In the genomic region with DNA sequence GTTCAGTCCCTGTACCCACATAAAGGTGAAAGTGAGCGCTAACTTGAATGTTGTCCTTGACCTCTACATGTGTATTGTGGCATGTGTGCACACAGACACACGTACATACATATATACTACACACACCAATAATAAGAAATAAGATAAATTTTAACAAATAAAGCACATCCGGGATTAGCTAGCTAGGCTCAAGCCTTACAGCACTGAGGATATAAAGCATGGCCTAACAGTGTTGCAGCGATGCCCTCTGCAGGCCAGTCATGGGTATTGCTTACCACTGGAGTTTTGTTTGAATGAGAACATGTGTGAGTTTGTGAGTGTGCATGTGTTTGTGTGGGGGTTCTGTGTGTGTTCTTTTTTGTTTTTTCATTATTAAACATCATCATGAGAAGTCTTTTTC, we compare ENCODE assay signal across 8 mouse cellular contexts. TPM values are rescaled to one million over a fixed set of nuclear protein-coding genes. Genes with fewer than 3 reads are reported as not detected.
DNase-seq lines count a peak whose midpoint lies in the region; ATAC-seq and TF ChIP-seq lines count a peak whose summit lies in the region.
"Had no signal": no experiment of that assay in that cellular context is flagged by ENCODE, and none has a peak within 500 bp of the region (broad histone marks: within the 10 kb centered on the region; RNA-seq: fewer than 3 reads in every experiment).

No protein-coding gene starts in this region.

- no peak overlapping the region for H3K27ac ChIP-seq in MEL (ENCODE audit: control insufficient read depth, low read depth, low read length)

- H3K9me3 ChIP-seq in MEL (replicated peaks; ENCODE audit: insufficient read depth, low read length): no peaks in the 10 kb centered on the region

- TF ChIP-seq EP300 in MEL (IDR thresholded peaks at IDR 0.05; ENCODE audit: low read depth in 1 of 2, low read length in 2 of 2): no peak

- H3K9ac ChIP-seq in MEL (ENCODE audit: control insufficient read depth, low read depth, low read length, poor library complexity, severe bottlenecking): no peak overlapping the region

- peaks cover 3 to 7% of the 10 kb centered on the region in 2 experiments for H3K4me1 ChIP-seq in MEL (ENCODE audit: control insufficient read depth in 1 of 2, insufficient read depth in 2 of 2, low read length in 2 of 2)

- TF ChIP-seq POLR2A in MEL (IDR thresholded peaks at IDR 0.05; ENCODE audit: control insufficient read depth in 1 of 2, insufficient read depth in 1 of 2, low read depth in 1 of 2, low read length in 2 of 2, poor library complexity in 1 of 2): no peak

- peak; percentile 76 to 88 (median 78) for TF ChIP-seq CTCF in MEL (IDR thresholded peaks at IDR 0.05 in 2 of 3, conservative IDR thresholded peaks at IDR 0.05 in 1 of 3; ENCODE audit: control insufficient read depth in 1 of 3, insufficient read depth in 1 of 3, low read depth in 2 of 3, low read length in 3 of 3, poor library complexity in 1 of 3, severe bottlenecking in 1 of 3)

- no peaks in the 10 kb centered on the region for H3K27me3 ChIP-seq in MEL (ENCODE audit: control insufficient read depth in 1 of 2, insufficient read depth in 2 of 2, low read length in 2 of 2)

- no peak overlapping the region for H3K4me3 ChIP-seq in MEL (ENCODE audit: control insufficient read depth in 1 of 2, insufficient read depth in 1 of 2, low read depth in 2 of 2, low read length in 2 of 2)
- H3K4me3 ChIP-seq: myocyte had no signal

- no peaks in the 10 kb centered on the region for H3K79me2 ChIP-seq in MEL (ENCODE audit: control insufficient read depth, insufficient read depth, low read length, poor library complexity)

- peaks cover 0 to 9% of the 10 kb centered on the region in 2 experiments; a peak in 3 of 4 replicates for H3K36me3 ChIP-seq in MEL (ENCODE audit: control insufficient read depth in 1 of 2, insufficient read depth in 2 of 2, low read length in 2 of 2)

- DNase-seq in left cerebral cortex, adult 11 months (ENCODE audit: low spot score): peak; percentile 22
- no peak for DNase-seq in left cerebral cortex, adult 8-10 months (ENCODE audit: low spot score in 2 of 2)
- DNase-seq in MEL (ENCODE audit: low read depth, low spot score): peak; percentile 67
- DNase-seq in induced T-regulatory cell, adult 2 months (ENCODE audit: low read depth): peak; percentile 34
- DNase-seq in T-cell, adult 2 months (ENCODE audit: low spot score): no peak

- TF ChIP-seq RAD21 in MEL (IDR thresholded peaks at IDR 0.05; ENCODE audit: low read depth, low read length): peak; percentile 68

- ATAC-seq in common myeloid progenitor, adult 5-6 weeks (replicated peaks; ENCODE audit: low read depth, poor library complexity, severe bottlenecking): peak; percentile 93
- ATAC-seq in monocyte, adult 5-6 weeks (replicated peaks; ENCODE audit: insufficient number of reproducible peaks, low FRiP score, low TSS enrichment, poor library complexity, severe bottlenecking): 0 out of 2 replicates have a peak, but pooled peaks have one; percentile 50

TF ChIP-seq in MEL, 35 proteins besides CTCF, POLR2A, EP300 and RAD21:
- TF ChIP-seq MYC (IDR thresholded peaks at IDR 0.05; ENCODE audit: low read depth, low read length) (peak; percentile 69), SMC3 (IDR thresholded peaks at IDR 0.05; ENCODE audit: low read depth, low read length) (peak; percentile 53), ZC3H11A (IDR thresholded peaks at IDR 0.05; ENCODE audit: low read depth, low read length) (peak; percentile 40; the same call in 1 of the 2 replicates), NRF1 (IDR thresholded peaks at IDR 0.05; ENCODE audit: insufficient read depth, low read depth, low read length, poor library complexity, severe bottlenecking) (no peak)

RNA-seq across cellular contexts. Expression of a gene that starts 47.2 kb away (rescaled TPM):
- total RNA-seq in left cerebral cortex, adult 8-10 months (2022): 100 to 1,000 TPM in 1 of 4 experiments, 10 to 100 TPM in 3; 95.5 to 102 (median 98.2) TPM
- total RNA-seq in MEL (2012; rRNA removed): 16.1 and 16.4 TPM in 2 replicates
- polyA plus RNA-seq in MEL (2012; ENCODE audit: insufficient read depth in 1 of 2, insufficient read length in 2 of 2, low read depth in 1 of 2, low replicate concordance in 2 of 2, missing spikeins in 1 of 2): 10 to 100 TPM; 16.7 to 98.2 TPM
- 19.0 and 21.7 TPM in 2 replicates for total RNA-seq in common myeloid progenitor, adult 5-6 weeks (2017)
- 20.5 to 28.1 TPM (median 24.5 TPM) in 3 replicates for total RNA-seq in monocyte, adult 5-6 weeks (2017)

RNA-seq across cellular contexts. Expression of a gene that starts 48.6 kb away (rescaled TPM):
- 1 to 10 TPM; 5.9 to 7.2 (median 6.5) TPM for total RNA-seq in left cerebral cortex, adult 8-10 months (2022)
- total RNA-seq in MEL (2012; rRNA removed): 17.7 and 18.4 TPM in 2 replicates
- 10 to 100 TPM in 1 of 2 experiments, not detected in 1; 19.5 TPM for polyA plus RNA-seq in MEL (2012; ENCODE audit: insufficient read depth in 1 of 2, insufficient read length in 2 of 2, low read depth in 1 of 2, low replicate concordance in 2 of 2, missing spikeins in 1 of 2)
- 20.3 and 20.6 TPM in 2 replicates for total RNA-seq in common myeloid progenitor, adult 5-6 weeks (2017)
- total RNA-seq in monocyte, adult 5-6 weeks (2017): 5.1 to 8.0 TPM (median 7.8 TPM) in 3 replicates

Comparison
In these comparisons a context has a peak if more than half of its experiments do, and no peak if none do; other contexts are left out.
1. DNase-seq: peak in left cerebral cortex, adult 11 months (single experiment), MEL (single experiment) and induced T-regulatory cell, adult 2 months (single experiment); none in left cerebral cortex, adult 8-10 months (0 of 2) and T-cell, adult 2 months (single experiment).